Mouse (Mus musculus): Measurements from ENCODE around the gene Sacs. TPM values are rescaled to one million over a fixed set of nuclear protein-coding genes. Genes with fewer than 3 reads are reported as not detected.

The Sacs gene
- total RNA-seq, 2 experiments from 2014 or later = 52.8 to 54.3 TPM

- DNase-seq (ENCODE audit: low spot score in 2 of 2) = no peak
These were observed 22.7 kb downstream of the Sacs start for GRCm38 (mm10) chr14:61160920-61161319.

GRCm38 (mm10) chr14:61161367-61162334, 23.4 kb downstream of the Sacs start:
- DNase-seq (ENCODE audit: low spot score in 2 of 2) = no peak

- no peak for DNase-seq (ENCODE audit: low spot score in 2 of 2)
These were observed 26.2 kb downstream of the Sacs start for GRCm38 (mm10) chr14:61164461-61164860.

- no peak for DNase-seq (ENCODE audit: low spot score in 2 of 2)
These were observed 27.7 kb downstream of the Sacs start for GRCm38 (mm10) chr14:61165929-61166328.

- DNase-seq (ENCODE audit: low spot score in 2 of 2) = no peak
These were observed 33.2 kb downstream of the Sacs start for GRCm38 (mm10) chr14:61171261-61171970.

- DNase-seq (ENCODE audit: low spot score in 2 of 2) = peak; percentile 96 to 97
These were observed 34.4 kb downstream of the Sacs start for GRCm38 (mm10) chr14:61172548-61173158.

- no peak for DNase-seq (ENCODE audit: low spot score in 2 of 2)
These were observed 35.0 kb downstream of the Sacs start for GRCm38 (mm10) chr14:61173229-61173628.

- no peak for DNase-seq (ENCODE audit: low spot score in 2 of 2)
These were observed 53.6 kb downstream of the Sacs start for GRCm38 (mm10) chr14:61191904-61192303.

- no peak for DNase-seq (ENCODE audit: low spot score in 2 of 2)
These were observed 54.1 kb downstream of the Sacs start for GRCm38 (mm10) chr14:61192326-61192725.

- DNase-seq (ENCODE audit: low spot score in 2 of 2) = no peak
These were observed 56.2 kb downstream of the Sacs start for GRCm38 (mm10) chr14:61194416-61194815.

GRCm38 (mm10) chr14:61210111-61210510, 71.9 kb downstream of the Sacs start:
- no peak for DNase-seq (ENCODE audit: low spot score in 2 of 2)

GRCm38 (mm10) chr14:61211754-61212153, 73.5 kb downstream of the Sacs start:
- DNase-seq (ENCODE audit: low spot score in 2 of 2) = no peak

- DNase-seq (ENCODE audit: low spot score in 2 of 2) = no peak
These were observed 82.9 kb downstream of the Sacs start for GRCm38 (mm10) chr14:61221166-61221565.

- no peak for DNase-seq (ENCODE audit: low spot score in 2 of 2)
These were observed 84.2 kb downstream of the Sacs start for GRCm38 (mm10) chr14:61222506-61222905.

- no peak for DNase-seq (ENCODE audit: low spot score in 2 of 2)
These were observed 85.5 kb downstream of the Sacs start for GRCm38 (mm10) chr14:61223740-61224139.

- no peak for DNase-seq (ENCODE audit: low spot score in 2 of 2)
These were observed 86.3 kb downstream of the Sacs start for GRCm38 (mm10) chr14:61224387-61225077.

- no peak for DNase-seq (ENCODE audit: low spot score in 2 of 2)
These were observed 87.9 kb downstream of the Sacs start for GRCm38 (mm10) chr14:61226151-61226550.

- no peak for DNase-seq (ENCODE audit: low spot score in 2 of 2)
These were observed 91.5 kb downstream of the Sacs start for GRCm38 (mm10) chr14:61229763-61230162.

GRCm38 (mm10) chr14:61230179-61230578, 91.9 kb downstream of the Sacs start:
- no peak for DNase-seq (ENCODE audit: low spot score in 2 of 2)

- peak in 1 of 2 experiments; percentile 16 for DNase-seq (ENCODE audit: low spot score in 2 of 2)
These were observed 93.8 kb downstream of the Sacs start for GRCm38 (mm10) chr14:61232016-61232568.
